Mouse (Mus musculus) ovary, adult 10 weeks (tissue): ENCODE measurements around the gene Large2. TPM values are rescaled to one million over a fixed set of nuclear protein-coding genes. Genes with fewer than 3 reads are reported as not detected.

Source experiments
- polyA plus RNA-seq: library from polyadenylated mRNA; stranded (reverse); fragments of 350-450 nt; fragmentation: Illumina TruSeq; extraction: RNeasy Lipid Tissue Mini Kit (QIAGEN cat#74804); gene quantifications from one replicate; pipeline ENCODE4 v1.2.3, GENCODE M21; 2014

Large2 gene
- 1.3 TPM for polyA plus RNA-seq

DNA sequence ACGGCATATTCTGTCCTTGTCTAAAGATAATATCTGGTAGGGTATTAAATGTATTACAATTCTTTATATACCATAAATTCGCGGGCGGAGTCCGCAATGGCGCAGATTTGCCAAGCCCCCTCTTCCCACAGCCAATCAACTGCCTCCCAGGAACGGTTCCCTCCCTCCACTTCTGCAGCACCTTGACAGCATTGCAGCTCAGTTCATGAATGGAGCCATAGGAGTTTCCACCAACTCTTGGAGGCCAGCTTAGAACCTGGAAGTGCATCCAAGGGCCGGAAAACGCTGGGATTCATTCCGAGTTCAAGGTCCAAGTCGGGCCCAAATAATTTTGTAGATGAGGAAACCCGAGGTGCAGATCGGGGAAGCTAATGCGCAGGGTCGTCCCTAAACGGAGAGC lies at the start of gene Large2, which contains the start of gene Pex16:
TSS of gene Large2 (minus strand) at position 356 of the 400 bp plus-strand sequence.
TSS of gene Pex16 (plus strand) at position 163 of the 400 bp plus-strand sequence.

DNA sequence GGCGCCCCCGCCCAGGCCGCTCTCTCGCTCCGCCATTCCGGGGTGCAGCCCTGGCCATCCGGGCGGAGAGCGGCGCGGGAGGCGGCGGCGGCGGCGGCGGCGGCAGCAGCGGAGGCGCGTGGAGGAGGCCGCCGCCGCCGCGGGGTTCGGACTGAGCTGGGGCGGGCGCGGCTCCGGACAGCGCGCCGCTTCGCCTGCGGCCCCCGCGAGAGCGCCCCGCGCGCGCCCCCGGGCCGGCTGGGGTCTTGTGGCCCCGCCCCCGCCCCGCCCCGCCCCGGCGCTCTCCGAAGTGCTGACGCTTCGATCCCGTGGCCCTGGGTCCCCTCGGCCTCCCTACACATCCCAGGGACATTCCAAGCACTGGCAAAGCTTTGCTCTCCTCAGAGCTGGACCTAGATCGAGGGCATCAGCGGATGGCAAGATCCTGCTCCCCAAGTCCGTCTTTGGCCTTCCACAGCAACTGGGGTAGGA lies 26.5 kb upstream of the Large2 start, which contains the start of gene Mapk8ip1:
TSS of gene Mapk8ip1 (minus strand) at position 173 of the 471 bp plus-strand sequence.

DNA sequence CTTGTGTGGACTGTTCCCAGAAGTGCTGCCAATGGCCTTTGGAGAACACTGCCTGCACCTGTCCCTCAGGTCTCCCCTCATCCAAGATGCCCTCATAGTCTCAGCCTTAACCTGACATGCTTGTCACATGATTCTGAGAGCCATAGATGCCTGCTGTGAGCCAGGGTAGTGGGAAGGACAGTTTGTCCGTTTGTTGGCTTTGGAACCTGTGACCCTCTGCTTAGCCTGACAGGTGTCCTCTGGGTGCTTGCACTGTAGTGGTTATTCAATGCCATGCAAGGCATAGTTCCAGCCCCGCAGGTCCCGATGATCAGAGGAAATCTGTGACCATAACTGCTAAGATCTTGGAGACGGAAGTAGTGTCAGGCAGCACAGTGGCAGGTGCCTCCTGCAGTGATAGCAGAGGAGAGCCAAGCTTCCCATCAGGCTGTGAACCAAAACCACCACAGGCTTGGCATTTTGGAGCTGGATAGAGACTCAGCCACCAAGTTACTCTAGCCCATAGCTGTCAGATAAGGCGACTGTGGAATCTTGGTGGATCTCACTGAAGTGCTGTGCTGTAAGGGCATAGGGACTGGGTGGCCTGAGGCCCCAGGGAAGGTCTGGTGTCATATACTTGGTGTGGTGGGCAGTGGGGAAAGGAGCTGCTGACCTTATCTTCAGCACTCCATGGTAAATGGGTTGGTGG lies 7.4 kb upstream of the Large2 start, which contains the start of gene 1700029I15Rik:
TSS of gene 1700029I15Rik (plus strand) at position 638 of the 688 bp plus-strand sequence.

Other genes starting within 250 kb of the Large2 start
- gene Pex16, start 193 bp downstream of the Large2 start, polyA plus RNA-seq, result not detected
- gene 1700029I15Rik, start 7.7 kb upstream of the Large2 start, polyA plus RNA-seq, result not detected
- gene Mapk8ip1, start 26.4 kb upstream of the Large2 start, polyA plus RNA-seq, result 1.6 TPM
- 4.7 TPM for gene Cry2, start 59.2 kb upstream of the Large2 start, polyA plus RNA-seq
- gene Slc35c1, start 85.7 kb upstream of the Large2 start, polyA plus RNA-seq, result 3.2 TPM
- 0.77 TPM for gene Chst1, start 224.8 kb upstream of the Large2 start, polyA plus RNA-seq